13 mouse cellular contexts compared by ENCODE assay signal in genomic region chr5:113153508-113153830, GRCm38 (mm10).
DNase-seq lines count a peak whose midpoint lies in the region; ATAC-seq and TF ChIP-seq lines count a peak whose summit lies in the region.
"Had no signal": no experiment of that assay in that cellular context is flagged by ENCODE, and none has a peak within 500 bp of the region (broad histone marks: within the 10 kb centered on the region; RNA-seq: fewer than 3 reads in every experiment).

No protein-coding gene starts in this region.

- no peaks in the 10 kb centered on the region for H3K27me3 ChIP-seq in heart, embryonic 13.5 days (replicated peaks)
- no peaks in the 10 kb centered on the region for H3K27me3 ChIP-seq in lung, embryonic 15.5 days
- no peaks in the 10 kb centered on the region for H3K27me3 ChIP-seq in hindbrain, embryonic 16.5 days (replicated peaks; ENCODE audit: control insufficient read depth, insufficient read depth, low read length)
- H3K27me3 ChIP-seq in stomach, embryonic 16.5 days (ENCODE audit: control insufficient read depth, insufficient read depth, low read length) = no peaks in the 10 kb centered on the region

- H3K9ac ChIP-seq in heart, embryonic 13.5 days = peak overlapping the region; percentile 57; the same call in 1 of the 2 replicates
- H3K9ac ChIP-seq in lung, embryonic 15.5 days = peak overlapping the region; percentile 11; the same call in 1 of the 2 replicates
- H3K9ac ChIP-seq in hindbrain, embryonic 16.5 days (ENCODE audit: low read depth, low read length) = peak overlapping the region; percentile 23
- peak overlapping the region; percentile 63; the same call in 1 of the 2 replicates for H3K9ac ChIP-seq in stomach, embryonic 16.5 days (ENCODE audit: low read length)

- H3K36me3 ChIP-seq in heart, embryonic 13.5 days = no peaks in the 10 kb centered on the region
- no peaks in the 10 kb centered on the region for H3K36me3 ChIP-seq in lung, embryonic 15.5 days
- H3K36me3 ChIP-seq in hindbrain, embryonic 16.5 days (ENCODE audit: control insufficient read depth, insufficient read depth, low read length) = no peaks in the 10 kb centered on the region
- H3K36me3 ChIP-seq in stomach, embryonic 16.5 days (ENCODE audit: control insufficient read depth, insufficient read depth, low read length) = no peaks in the 10 kb centered on the region

- no peak for TF ChIP-seq CTCF in lung, adult 2 months (IDR thresholded peaks at IDR 0.05; ENCODE audit: insufficient read depth, low read length)

- no peak for ATAC-seq in heart, embryonic 13.5 days (ENCODE audit: extremely low read depth, insufficient number of reproducible peaks, low FRiP score, low TSS enrichment)
- no peak for ATAC-seq in lung, embryonic 15.5 days (ENCODE audit: borderline replicate concordance, extremely low read depth, low FRiP score, low TSS enrichment)
- ATAC-seq in hindbrain, embryonic 16.5 days = no peak
- ATAC-seq in stomach, embryonic 16.5 days (ENCODE audit: insufficient read depth, low FRiP score) = no peak

- no peak overlapping the region for H3K4me2 ChIP-seq in heart, embryonic 13.5 days
- no peak overlapping the region for H3K4me2 ChIP-seq in lung, embryonic 15.5 days
- H3K4me2 ChIP-seq in hindbrain, embryonic 16.5 days (ENCODE audit: low read length) = no peak overlapping the region
- no peak overlapping the region for H3K4me2 ChIP-seq in stomach, embryonic 16.5 days (ENCODE audit: low read depth, low read length)

- 80% methylated on average over 5 of the region's 5 CpGs for WGBS in heart, embryonic 13.5 days
- 61% methylated on average over 5 of the region's 5 CpGs for WGBS in lung, embryonic 15.5 days
- 82% methylated on average over 5 of the region's 5 CpGs for WGBS in lung, adult 2 months
- WGBS in hindbrain, embryonic 16.5 days = 78% methylated on average over 5 of the region's 5 CpGs
- WGBS in stomach, embryonic 16.5 days = 60% methylated on average over 5 of the region's 5 CpGs

- no peak for TF ChIP-seq POLR2A in lung, adult 2 months (IDR thresholded peaks at IDR 0.05; ENCODE audit: borderline replicate concordance, extremely low read depth, low read depth, low read length)

- peak overlapping the region; percentile 84 for H3K27ac ChIP-seq in heart, embryonic 13.5 days (replicated peaks)
- H3K27ac ChIP-seq in lung, embryonic 15.5 days = peak overlapping the region; percentile 84
- H3K27ac ChIP-seq in hindbrain, embryonic 16.5 days (ENCODE audit: low read depth, low read length) = no peak overlapping the region; the same call in 1 of the 2 replicates
- H3K27ac ChIP-seq in stomach, embryonic 16.5 days (ENCODE audit: low read length) = peak overlapping the region; percentile 87

- no peak overlapping the region for H3K4me3 ChIP-seq in heart, embryonic 13.5 days
- H3K4me3 ChIP-seq in lung, embryonic 15.5 days = no peak overlapping the region
- H3K4me3 ChIP-seq in lung, adult 2 months (replicated peaks; ENCODE audit: extremely low read depth, low read depth, low read length) = no peak overlapping the region
- no peak overlapping the region for H3K4me3 ChIP-seq in hindbrain, embryonic 16.5 days (ENCODE audit: low read length)
- no peak overlapping the region for H3K4me3 ChIP-seq in stomach, embryonic 16.5 days (replicated peaks; ENCODE audit: low read length)

- H3K4me1 ChIP-seq in heart, embryonic 13.5 days = peaks cover 66% of the 10 kb centered on the region
- H3K4me1 ChIP-seq in lung, embryonic 15.5 days = peaks cover 66% of the 10 kb centered on the region
- peaks cover 9% of the 10 kb centered on the region for H3K4me1 ChIP-seq in lung, adult 2 months (ENCODE audit: control insufficient read depth, insufficient read depth, low read length)
- H3K4me1 ChIP-seq in hindbrain, embryonic 16.5 days (ENCODE audit: control insufficient read depth, insufficient read depth, low read depth, low read length) = peaks cover 18% of the 10 kb centered on the region
- peaks cover 52% of the 10 kb centered on the region for H3K4me1 ChIP-seq in stomach, embryonic 16.5 days (ENCODE audit: control insufficient read depth, insufficient read depth, low read length)

- H3K9me3 ChIP-seq in heart, embryonic 13.5 days = no peaks in the 10 kb centered on the region
- no peaks in the 10 kb centered on the region for H3K9me3 ChIP-seq in lung, embryonic 15.5 days
- no peaks in the 10 kb centered on the region for H3K9me3 ChIP-seq in hindbrain, embryonic 16.5 days (ENCODE audit: control insufficient read depth, low read length)
- no peaks in the 10 kb centered on the region for H3K9me3 ChIP-seq in stomach, embryonic 16.5 days (replicated peaks; ENCODE audit: control insufficient read depth, low read length)

- no peak for DNase-seq in heart, postnatal 4 days
- no peak for DNase-seq in lung, adult 2 months
- no peak for DNase-seq in retina, embryonic 14.5 days (ENCODE audit: low spot score)
- no peak for DNase-seq in adrenal gland, postnatal 10 days
- DNase-seq: cerebellum, adult 11-12 months; gastrocnemius, postnatal 36 days; lung, postnatal 14 days; right cerebral cortex, postnatal 14 days; thymus, adult 18-20 months had no signal

Comparison
In these comparisons a context has a peak if more than half of its experiments do, and no peak if none do; other contexts are left out.
1. H3K9ac ChIP-seq: peak in every context shown above with its lines; median percentile 63 in stomach, embryonic 16.5 days; 57 in heart, embryonic 13.5 days; 23 in hindbrain, embryonic 16.5 days; 11 in lung, embryonic 15.5 days.